Mouse (Mus musculus): Measurements from ENCODE around the gene Exosc2. TPM values are rescaled to one million over a fixed set of nuclear protein-coding genes. Genes with fewer than 3 reads are reported as not detected.

The Exosc2 gene
- total RNA-seq (2014; rRNA removed) = 33.4 and 41.9 TPM in 2 replicates
- 28.4 and 34.0 TPM in 2 replicates for polyA plus RNA-seq (2015; fragmentation: Nextera tagmentation; extraction: Ambion mirVana)

- H3K4me1 ChIP-seq (ENCODE audit: insufficient read depth) = no peaks in the 10 kb centered on the region
- no peak for TF ChIP-seq CTCF (IDR thresholded peaks at IDR 0.05; ENCODE audit: low read depth)
- H3K4me3 ChIP-seq (ENCODE audit: low read depth, low read length) = peak within 1 kb of the TSS; percentile 76
- H3K4me2 ChIP-seq (ENCODE audit: low read depth) = peak within 1 kb of the TSS; percentile 84
- no peaks in the 10 kb centered on the region for H3K9me3 ChIP-seq (ENCODE audit: low read length)
- peaks cover 21% of the 10 kb centered on the region for H3K36me3 ChIP-seq (ENCODE audit: insufficient read depth)
- peak within 1 kb of the TSS; percentile 76 for H3K27ac ChIP-seq (ENCODE audit: low read depth, low read length)
- DNase-seq (peak; percentile 97), ATAC-seq (peak; percentile 99)
- H3K9ac ChIP-seq = peak within 1 kb of the TSS; percentile 72
- no peaks in the 10 kb centered on the region for H3K27me3 ChIP-seq (ENCODE audit: insufficient read depth, low read length)
- under 1% methylated on average over 27 of the region's 27 CpGs for WGBS
Observed at GRCm38 (mm10) chr2:31670551-31671035, at the start of gene Exosc2. Gene Exosc2 (plus strand): TSS chr2:31670715.

- no peaks in the 10 kb centered on the region for H3K9me3 ChIP-seq (ENCODE audit: low read length)
- 64% methylated on average over 3 of the region's 3 CpGs for WGBS
- peaks cover 59% of the 10 kb centered on the region for H3K27me3 ChIP-seq (ENCODE audit: insufficient read depth, low read length)
- H3K27ac ChIP-seq (ENCODE audit: low read depth, low read length) = no peak overlapping the region
- DNase-seq = no peak
- no peak overlapping the region for H3K4me3 ChIP-seq (ENCODE audit: low read depth, low read length)
- H3K4me2 ChIP-seq (ENCODE audit: low read depth) = no peak overlapping the region
- TF ChIP-seq CTCF (IDR thresholded peaks at IDR 0.05; ENCODE audit: low read depth) = no peak
- H3K9ac ChIP-seq = no peak overlapping the region
- no peak for ATAC-seq
- H3K4me1 ChIP-seq (ENCODE audit: insufficient read depth) = peaks cover 8% of the 10 kb centered on the region
- no peaks in the 10 kb centered on the region for H3K36me3 ChIP-seq (ENCODE audit: insufficient read depth)
Observed at GRCm38 (mm10) chr2:31633531-31633930, 37.0 kb upstream of the Exosc2 start.

GRCm38 (mm10) chr2:31635281-31636137 lies 35.0 kb upstream of the Exosc2 start:
- Histone ChIP-seq H3K4me1 (ENCODE audit: insufficient read depth) (peaks cover 8% of the 10 kb centered on the region), H3K27me3 (ENCODE audit: insufficient read depth, low read length) (peaks cover 73% of the 10 kb centered on the region), H3K9me3 (ENCODE audit: low read length) (no peaks in the 10 kb centered on the region), H3K4me2 (ENCODE audit: low read depth) (peak overlapping the region; percentile 37), H3K36me3 (ENCODE audit: insufficient read depth) (no peaks in the 10 kb centered on the region), H3K27ac (ENCODE audit: low read depth, low read length) (no peak overlapping the region), H3K4me3 (ENCODE audit: low read depth, low read length) (peak overlapping the region; percentile 23; the same call in 1 of the 2 replicates), H3K9ac (no peak overlapping the region)
- WGBS = under 1% methylated on average over 52 of the region's 52 CpGs
- TF ChIP-seq CTCF (IDR thresholded peaks at IDR 0.05; ENCODE audit: low read depth) = no peak
- ATAC-seq = 0 out of 2 replicates have a peak, but pooled peaks have one; percentile 9
- no peak for DNase-seq

- H3K4me3 ChIP-seq (ENCODE audit: low read depth, low read length) = peak overlapping the region; percentile 23
- no peak for ATAC-seq
- H3K27ac ChIP-seq (ENCODE audit: low read depth, low read length) = no peak overlapping the region
- TF ChIP-seq CTCF (IDR thresholded peaks at IDR 0.05; ENCODE audit: low read depth) = no peak
- no peak for DNase-seq
- peaks cover 8% of the 10 kb centered on the region for H3K4me1 ChIP-seq (ENCODE audit: insufficient read depth)
- H3K9me3 ChIP-seq (ENCODE audit: low read length) = no peaks in the 10 kb centered on the region
- no peak overlapping the region for H3K9ac ChIP-seq
- H3K4me2 ChIP-seq (ENCODE audit: low read depth) = peak overlapping the region; percentile 37
- H3K36me3 ChIP-seq (ENCODE audit: insufficient read depth) = no peaks in the 10 kb centered on the region
- WGBS = 2% methylated on average over 48 of the region's 48 CpGs
- peaks cover 76% of the 10 kb centered on the region for H3K27me3 ChIP-seq (ENCODE audit: insufficient read depth, low read length)
Observed at GRCm38 (mm10) chr2:31636138-31636741, 34.3 kb upstream of the Exosc2 start.

GRCm38 (mm10) chr2:31636742-31637141 lies 33.8 kb upstream of the Exosc2 start:
- DNase-seq = no peak
- TF ChIP-seq CTCF (IDR thresholded peaks at IDR 0.05; ENCODE audit: low read depth) = no peak
- peak overlapping the region; percentile 37 for H3K4me2 ChIP-seq (ENCODE audit: low read depth)
- H3K27ac ChIP-seq (ENCODE audit: low read depth, low read length) = no peak overlapping the region
- peaks cover 8% of the 10 kb centered on the region for H3K4me1 ChIP-seq (ENCODE audit: insufficient read depth)
- H3K27me3 ChIP-seq (ENCODE audit: insufficient read depth, low read length) = peaks cover 78% of the 10 kb centered on the region
- WGBS = under 1% methylated on average over 34 of the region's 35 CpGs
- H3K9me3 ChIP-seq (ENCODE audit: low read length) = no peaks in the 10 kb centered on the region
- H3K36me3 ChIP-seq (ENCODE audit: insufficient read depth) = no peaks in the 10 kb centered on the region
- ATAC-seq = no peak; the same call in 1 of the 2 replicates
- no peak overlapping the region for H3K9ac ChIP-seq
- H3K4me3 ChIP-seq (ENCODE audit: low read depth, low read length) = peak overlapping the region; percentile 23

GRCm38 (mm10) chr2:31637311-31637710 lies 33.2 kb upstream of the Exosc2 start:
- H3K4me1 ChIP-seq (ENCODE audit: insufficient read depth) = peaks cover 8% of the 10 kb centered on the region
- TF ChIP-seq CTCF (IDR thresholded peaks at IDR 0.05; ENCODE audit: low read depth) = no peak
- H3K36me3 ChIP-seq (ENCODE audit: insufficient read depth) = no peaks in the 10 kb centered on the region
- H3K9ac ChIP-seq = no peak overlapping the region
- H3K9me3 ChIP-seq (ENCODE audit: low read length) = no peaks in the 10 kb centered on the region
- ATAC-seq = no peak
- DNase-seq = peak; percentile 48
- no peak overlapping the region for H3K27ac ChIP-seq (ENCODE audit: low read depth, low read length)
- 3% methylated on average over 12 of the region's 12 CpGs for WGBS
- peak overlapping the region; percentile 23; the same call in 1 of the 2 replicates for H3K4me3 ChIP-seq (ENCODE audit: low read depth, low read length)
- H3K4me2 ChIP-seq (ENCODE audit: low read depth) = peak overlapping the region; percentile 37; the same call in 1 of the 2 replicates
- H3K27me3 ChIP-seq (ENCODE audit: insufficient read depth, low read length) = peaks cover 83% of the 10 kb centered on the region
